Mouse (Mus musculus) lung, adult 18-20 months (tissue): Measurements from ENCODE around the gene Gm38119.

Source experiments
- DNase-seq, 2 experiments: peaks; one replicate each; pipeline ENCODE4 v3.0.0; 2022; ENCODE audit warnings: mixed read lengths in 2 of 2

Gm38119 gene

DNA sequence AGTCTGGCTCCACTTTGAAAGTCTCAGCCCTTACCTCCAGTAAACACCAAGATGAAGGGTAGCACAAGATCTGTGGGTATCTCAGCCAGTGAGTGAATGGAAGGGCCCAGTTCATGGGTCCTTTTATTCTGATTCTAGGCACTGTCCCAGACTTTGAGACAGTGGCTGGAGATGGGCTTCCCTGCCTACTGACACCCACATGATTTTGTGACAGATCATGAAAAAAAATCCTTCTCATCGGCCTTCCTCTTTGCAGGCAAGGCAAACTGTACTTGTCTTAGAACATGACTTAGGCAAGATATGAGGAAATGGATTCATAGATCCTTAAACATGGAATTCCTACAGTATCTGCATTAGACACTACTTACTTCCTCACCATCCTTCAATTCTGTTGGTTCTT is at the start of gene Gm38119:
TSS of gene Gm38119 (minus strand) at position 101 of the 400 bp plus-strand sequence.
- no peak for DNase-seq

DNA sequence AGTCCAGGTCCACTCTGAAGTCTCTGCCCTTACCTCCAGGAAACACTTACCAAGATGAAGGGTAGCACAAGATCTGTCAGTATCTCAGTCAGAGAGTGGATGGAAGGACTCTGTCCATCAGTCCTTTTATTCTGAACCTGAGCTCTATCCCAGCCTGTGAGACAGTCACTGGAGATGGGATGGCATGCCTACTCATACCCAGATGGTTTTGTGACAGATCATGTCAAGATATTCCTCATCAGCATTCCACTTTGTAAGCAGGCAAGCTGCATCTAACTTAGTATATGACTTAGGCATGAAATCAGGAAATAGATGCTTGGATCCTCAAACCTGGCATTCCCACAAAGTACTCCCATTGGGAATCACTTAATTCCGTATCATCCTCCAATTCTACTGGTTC is 39.9 kb upstream of the Gm38119 start, which contains the start of gene Lce1i:
TSS of gene Lce1i (minus strand) at position 101 of the 400 bp plus-strand sequence.
- DNase-seq = no peak

DNA sequence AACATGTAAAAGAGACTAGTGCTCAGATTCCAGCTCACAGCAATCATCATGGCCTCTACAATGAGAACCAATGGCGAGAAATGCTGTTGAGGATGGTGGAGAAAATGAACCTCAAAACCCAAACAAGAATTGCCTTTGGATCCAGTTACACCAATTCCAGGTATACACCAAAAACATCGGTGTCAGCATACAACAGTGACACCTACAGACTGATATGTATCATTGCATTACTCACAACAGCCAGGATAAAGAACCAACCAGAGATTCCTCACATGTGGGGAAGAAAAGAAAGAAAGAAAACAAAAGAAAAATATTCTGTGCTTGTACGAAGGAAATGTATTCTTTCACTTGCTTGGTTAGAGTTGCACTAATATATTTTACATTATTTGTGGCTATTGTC is 32.7 kb upstream of the Gm38119 start:
- DNase-seq = no peak

DNA sequence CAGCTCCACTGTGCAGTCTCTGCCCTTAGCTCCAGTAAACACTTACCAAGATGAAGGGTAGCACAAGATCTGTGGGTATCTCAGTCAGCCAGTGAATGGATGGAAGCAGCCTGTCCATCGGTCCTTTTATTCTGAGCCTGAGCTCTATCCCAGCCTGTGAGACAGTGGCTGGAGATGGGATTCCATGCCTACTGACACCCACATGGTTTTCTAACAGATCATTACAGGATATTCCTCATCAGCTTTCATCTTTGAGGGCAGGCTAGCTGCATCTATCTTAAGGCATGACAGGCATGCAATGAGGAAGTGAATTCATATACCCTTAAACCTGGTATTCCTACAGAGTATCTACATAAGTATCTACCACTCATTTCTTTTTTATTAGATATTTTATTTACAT is 26.1 kb upstream of the Gm38119 start, which contains the start of gene Lce1h:
TSS of gene Lce1h (minus strand) at position 101 of the 400 bp plus-strand sequence.
- no peak for DNase-seq

DNA sequence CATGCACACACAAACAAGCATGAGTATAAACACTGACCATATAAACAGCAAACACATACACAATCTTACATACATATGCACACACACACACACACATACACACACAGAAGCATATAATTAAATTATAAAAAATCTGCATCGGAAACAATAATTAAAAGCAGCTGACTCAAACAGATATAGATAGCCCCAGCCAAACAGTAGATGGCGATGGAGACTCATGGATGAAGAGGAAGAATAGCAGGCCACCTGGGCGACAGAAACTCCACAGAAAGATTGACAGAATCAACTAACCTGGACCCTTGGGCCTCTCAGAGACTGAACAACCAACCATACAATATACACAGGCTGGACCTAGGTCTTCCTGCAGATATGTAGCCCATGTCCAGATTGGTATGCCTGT is 14.3 kb upstream of the Gm38119 start:
- no peak for DNase-seq

DNA sequence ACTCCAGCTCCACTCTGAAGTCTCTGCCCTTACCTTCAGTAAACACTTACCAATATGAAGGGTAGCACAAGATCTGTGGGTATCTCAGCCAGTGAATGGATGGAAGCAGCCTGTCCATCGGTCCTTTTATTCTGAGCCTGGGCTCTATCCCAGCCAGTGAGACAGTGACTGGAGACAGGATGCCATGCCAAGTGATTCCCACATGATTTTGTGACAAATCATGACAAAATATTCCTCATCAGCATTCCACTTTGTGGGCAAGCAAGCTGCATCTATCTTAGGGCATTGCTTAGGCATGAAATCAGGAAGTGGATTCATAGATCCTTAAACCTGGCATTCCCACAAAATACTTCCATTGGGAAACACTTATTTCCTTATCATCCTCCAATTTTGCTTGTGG is 13.3 kb upstream of the Gm38119 start, which contains the start of gene Lce1g:
TSS of gene Lce1g (minus strand) at position 101 of the 400 bp plus-strand sequence.
- no peak for DNase-seq

DNA sequence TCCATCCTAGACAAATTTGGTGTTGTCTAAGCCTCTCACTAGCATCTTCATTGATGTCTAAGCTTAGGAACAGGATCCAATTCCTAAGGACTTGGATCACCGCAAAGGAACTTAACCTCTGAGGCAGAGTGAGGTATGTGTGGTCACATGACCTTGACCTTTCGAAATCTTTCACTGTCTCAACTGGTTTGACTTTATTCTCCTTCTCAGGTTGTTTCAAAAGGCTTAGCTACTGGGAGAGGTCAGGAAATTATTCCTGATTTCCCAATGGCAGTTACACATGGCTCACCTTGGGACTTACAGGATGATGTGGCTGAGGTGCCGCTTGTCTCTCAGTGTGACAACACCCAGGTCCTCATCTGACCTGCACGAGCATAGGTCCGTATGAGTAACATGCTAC is 16.3 kb downstream of the Gm38119 start:
- no peak for DNase-seq

DNA sequence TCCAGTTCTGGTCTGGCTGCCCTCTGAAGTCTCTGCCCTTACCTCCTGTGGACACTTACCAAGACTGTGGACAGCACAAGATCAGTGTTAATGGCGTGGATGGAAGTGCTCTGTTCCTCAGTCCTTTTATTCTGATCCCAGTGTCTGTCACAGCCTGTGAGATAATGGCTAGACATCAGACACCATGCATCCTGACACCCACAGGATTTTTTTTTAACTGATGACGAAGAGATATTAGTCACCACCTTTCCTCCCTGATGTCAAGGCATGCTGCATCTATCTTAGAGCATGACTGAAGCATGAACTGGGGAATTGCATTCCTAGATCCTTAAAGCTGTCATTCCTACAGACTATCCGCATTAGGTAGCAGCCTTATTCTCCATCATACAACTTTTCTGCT is 18.6 kb downstream of the Gm38119 start, which contains the start of gene Lce1f:
TSS of gene Lce1f (minus strand) at position 101 of the 400 bp plus-strand sequence.
- no peak for DNase-seq

DNA sequence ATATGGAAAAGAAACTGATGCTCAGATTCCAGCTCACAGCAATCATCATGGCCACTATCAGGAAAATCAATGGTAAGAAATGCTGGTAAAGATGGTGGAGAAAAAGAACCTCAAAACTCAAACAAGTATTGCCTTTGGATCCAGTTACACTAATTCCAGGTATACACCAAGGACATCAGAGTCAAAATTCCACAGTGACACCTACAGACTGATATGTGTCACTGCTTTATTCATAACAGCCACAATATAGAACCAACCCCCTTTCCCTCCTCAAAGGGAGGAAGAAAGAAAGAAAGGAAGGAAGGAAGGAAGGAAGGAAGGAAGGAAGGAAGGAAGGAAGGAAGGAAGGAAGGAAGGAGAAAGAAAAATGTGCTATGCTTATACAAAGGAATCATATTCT is 23.8 kb downstream of the Gm38119 start:
- DNase-seq = no peak

DNA sequence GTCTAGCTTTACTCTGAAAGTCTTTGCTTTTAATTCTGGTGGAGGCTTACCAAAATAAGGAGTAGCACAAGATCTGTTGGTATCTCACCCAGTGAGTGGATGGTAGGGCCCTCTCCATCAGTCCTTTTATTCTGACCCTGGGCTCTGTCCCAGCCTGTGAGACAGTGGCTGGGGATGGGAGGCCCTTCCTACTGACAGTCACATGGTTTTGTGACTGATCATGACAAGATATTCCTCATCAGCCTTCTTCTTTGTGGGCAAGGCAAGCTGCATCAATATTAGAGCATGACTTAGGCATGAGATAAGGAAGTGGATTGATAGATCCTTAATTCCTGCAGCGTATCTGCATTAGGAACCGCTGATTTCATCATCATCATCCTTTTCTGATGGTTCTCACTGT is 29.9 kb downstream of the Gm38119 start, which contains the start of gene Lce1e:
TSS of gene Lce1e (minus strand) at position 101 of the 400 bp plus-strand sequence.
- DNase-seq = no peak

DNA sequence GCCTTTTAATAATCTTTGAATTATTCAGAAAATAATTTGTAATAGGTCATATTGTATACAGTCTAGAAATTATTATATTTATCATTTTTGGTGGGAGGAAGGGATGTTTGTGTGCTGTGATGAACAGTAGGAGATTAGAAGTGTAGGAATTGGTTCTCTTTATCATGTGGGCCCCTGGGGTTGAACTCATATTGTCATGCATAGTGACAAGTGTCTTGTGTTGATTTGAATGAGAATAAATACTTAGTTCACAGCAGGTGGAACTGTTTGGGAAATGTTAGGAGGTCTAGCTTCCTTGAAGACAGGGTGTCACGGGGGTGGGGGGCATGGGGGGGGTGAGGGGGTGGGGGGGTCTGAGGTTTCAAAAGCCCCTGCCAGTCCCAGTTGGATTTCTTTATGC is 44.3 kb downstream of the Gm38119 start:
- no peak for DNase-seq

DNA sequence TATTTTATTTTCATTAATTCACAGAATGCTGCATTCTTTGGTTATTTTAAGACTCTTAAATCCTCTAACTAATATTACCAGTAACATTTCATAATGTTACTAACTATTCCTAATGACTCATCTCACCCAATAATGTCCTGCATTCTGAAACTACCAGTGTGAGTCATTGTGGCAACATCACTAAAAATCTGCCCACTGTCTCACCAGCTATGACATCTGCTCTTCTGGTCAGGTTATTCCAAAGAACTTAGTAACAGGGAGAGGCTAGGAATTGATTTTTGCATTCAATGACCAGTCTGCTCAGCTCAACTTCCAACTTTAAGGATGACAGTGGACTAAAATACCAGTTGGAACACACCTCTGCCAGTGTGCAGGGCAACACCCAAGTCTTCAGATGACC is 47.2 kb downstream of the Gm38119 start:
- DNase-seq = no peak

DNA sequence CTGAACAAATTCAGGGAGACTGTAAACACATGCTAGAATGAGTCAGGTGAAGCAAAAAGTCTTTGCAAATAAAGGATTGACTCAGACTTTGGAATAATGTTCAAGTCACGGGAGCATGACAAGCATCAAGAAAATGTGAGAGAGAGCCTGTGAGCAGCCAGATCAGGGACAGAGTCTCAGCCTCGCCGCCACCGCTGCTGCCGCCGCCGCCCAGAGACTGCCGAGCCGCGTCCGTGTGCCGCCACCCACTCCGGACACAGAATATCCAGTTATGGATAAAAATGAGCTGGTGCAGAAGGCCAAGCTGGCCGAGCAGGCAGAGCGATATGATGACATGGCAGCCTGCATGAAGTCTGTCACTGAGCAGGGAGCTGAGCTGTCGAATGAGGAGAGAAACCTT is 49.7 kb downstream of the Gm38119 start:
- peak; percentile 4 to 11 for DNase-seq
